Mouse (Mus musculus): ENCODE measurements around the gene Slco2a1.

Slco2a1 gene

GRCm38 (mm10) chr9:103121546-103121945, 133.0 kb downstream of the Slco2a1 start:
- DNase-seq, result no peak

DNA sequence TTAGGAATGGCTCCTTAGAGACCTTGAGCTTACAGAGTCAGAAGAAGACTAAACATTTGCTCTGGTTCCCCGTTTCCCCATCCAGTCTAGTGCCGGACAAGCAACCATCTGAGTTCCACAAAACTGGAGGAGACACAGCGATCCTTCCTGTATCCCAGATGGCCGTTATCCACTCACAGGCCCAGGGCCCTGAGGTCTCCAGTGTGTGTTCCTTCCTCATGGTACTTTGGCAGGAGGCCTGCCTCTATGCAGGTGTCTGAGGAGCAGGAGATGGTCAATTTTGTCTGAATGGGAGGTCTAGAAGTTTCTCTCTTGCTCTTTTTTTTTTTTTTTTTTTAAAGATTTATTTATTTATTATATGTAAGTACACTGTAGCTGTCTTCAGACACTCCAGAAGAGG, 136.2 kb downstream of the Slco2a1 start:
- DNase-seq, result no peak

- no peak for DNase-seq
Measured at GRCm38 (mm10) chr9:103133493-103134124, 145.1 kb downstream of the Slco2a1 start.

GRCm38 (mm10) chr9:103134450-103135030, 146.0 kb downstream of the Slco2a1 start:
- peak; percentile 56 for DNase-seq

DNA sequence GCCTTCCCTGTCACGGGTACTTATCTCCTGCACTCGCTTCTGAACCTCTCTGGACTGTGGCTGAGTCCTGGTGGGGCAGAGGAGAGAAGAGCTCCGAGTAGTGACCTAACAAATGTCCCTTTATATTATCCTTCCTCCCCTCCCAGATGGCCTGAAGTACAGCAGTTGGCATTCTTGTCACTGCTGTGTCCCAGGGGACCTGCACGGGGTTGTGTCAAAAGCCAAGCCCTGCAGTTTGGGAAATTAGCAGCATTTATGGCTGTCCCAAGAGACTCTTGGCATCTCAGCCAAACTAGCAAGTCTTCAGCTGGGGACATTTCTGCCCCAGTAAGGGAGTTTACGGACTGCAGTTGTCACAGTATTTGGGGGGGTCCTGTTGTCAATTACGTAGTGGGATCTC, 151.0 kb downstream of the Slco2a1 start:
- no peak for DNase-seq

GRCm38 (mm10) chr9:103140384-103140783, 151.9 kb downstream of the Slco2a1 start:
- DNase-seq, result no peak

GRCm38 (mm10) chr9:103141266-103141665, 152.8 kb downstream of the Slco2a1 start:
- DNase-seq, result no peak

DNA sequence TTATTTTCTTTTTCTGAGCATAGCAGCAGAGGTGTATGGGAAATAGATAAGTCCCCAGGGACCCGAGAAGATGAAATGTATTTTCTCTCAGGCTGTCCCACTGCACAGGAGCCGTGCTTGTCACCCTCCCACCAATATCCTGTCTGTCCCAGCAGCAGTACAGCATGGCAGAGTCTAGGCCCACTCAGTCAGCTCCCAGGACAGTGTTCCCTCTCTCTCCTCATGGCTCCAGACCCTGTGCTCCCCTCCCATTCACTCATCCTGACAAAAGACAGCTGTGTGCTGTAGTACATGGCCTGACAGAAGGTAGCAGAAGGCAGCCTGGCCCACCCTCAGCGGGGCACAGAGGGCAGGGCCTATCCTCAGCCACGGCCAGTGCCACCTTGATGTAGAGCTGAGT, 155.4 kb downstream of the Slco2a1 start:
- DNase-seq, result no peak

GRCm38 (mm10) chr9:103145351-103145750, 156.8 kb downstream of the Slco2a1 start:
- no peak for DNase-seq

Data from right cerebral cortex, postnatal 25 days (tissue).